Mouse (Mus musculus): Measurements from ENCODE around the gene Ager. TPM values are rescaled to one million over a fixed set of nuclear protein-coding genes. Genes with fewer than 3 reads are reported as not detected.

Ager gene
- polyA plus RNA-seq, 1 experiment from 2014 or later = 2.3 TPM

DNA sequence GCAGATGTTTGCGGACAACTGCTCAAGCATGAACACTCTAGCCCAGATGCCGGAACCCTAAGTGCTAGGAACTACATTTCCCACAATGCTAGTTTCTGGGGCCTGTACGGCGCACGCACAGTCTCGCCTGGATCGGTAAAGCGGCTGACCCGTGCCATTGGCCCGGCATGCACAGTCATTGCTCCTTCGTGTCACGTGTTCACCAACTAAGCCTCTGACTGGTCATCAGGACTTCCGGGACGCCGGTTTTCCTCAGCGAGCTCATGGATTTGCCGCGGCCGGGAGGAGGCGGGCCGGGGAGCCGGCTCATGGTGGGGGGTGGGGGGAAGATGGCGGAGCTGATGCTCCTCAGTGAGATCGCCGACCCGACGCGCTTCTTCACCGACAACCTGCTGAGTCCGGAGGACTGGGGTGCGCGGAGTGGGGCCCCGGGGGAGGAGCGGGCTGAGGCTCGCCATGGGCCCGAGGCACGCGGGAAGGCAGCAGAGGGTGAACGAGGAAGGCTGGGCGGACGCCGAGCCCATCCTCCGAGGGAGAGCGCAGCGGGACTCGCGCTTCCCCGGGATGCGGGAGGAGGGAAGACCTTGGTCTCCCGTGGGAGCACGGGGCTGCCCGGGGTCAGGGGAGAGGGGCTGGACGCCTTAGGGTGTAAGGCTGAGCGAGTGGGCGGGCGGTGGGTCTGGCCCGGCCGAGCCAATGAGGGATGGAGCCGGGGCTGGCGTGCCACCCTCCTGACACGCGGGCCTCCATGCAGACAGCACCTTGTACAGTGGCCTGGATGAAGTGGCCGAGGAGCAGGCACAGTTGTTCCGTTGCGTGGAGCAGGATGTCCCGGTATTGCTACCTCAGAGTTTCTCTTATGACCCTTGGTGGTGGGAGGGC, 49.5 kb downstream of the Ager start, which contains the start of gene Atf6b:
Gene Atf6b, plus strand, starts transcription at position 241 of the 882 bp plus-strand sequence.
- WGBS = 2% methylated on average over 49 of the region's 66 CpGs
- Histone ChIP-seq H3K9me3 (ENCODE audit: control insufficient read depth, low read length) (no peaks in the 10 kb centered on the region), H3K4me2 (ENCODE audit: low read depth, low read length) (peak within 1 kb of the TSS; percentile 88), H3K9ac (ENCODE audit: low read depth, low read length) (peak within 1 kb of the TSS; percentile 89), H3K36me3 (ENCODE audit: control insufficient read depth, insufficient read depth, low read length) (peaks cover 28% of the 10 kb centered on the region), H3K4me1 (ENCODE audit: control insufficient read depth, insufficient read depth, low read length) (peaks cover 20% of the 10 kb centered on the region), H3K27ac (replicated peaks; ENCODE audit: low read depth, low read length) (peak within 1 kb of the TSS; percentile 40; the same call in 1 of the 2 replicates), H3K4me3 (ENCODE audit: low read depth, low read length) (peak within 1 kb of the TSS; percentile 95), H3K27me3 (replicated peaks; ENCODE audit: control insufficient read depth, insufficient read depth, low read length) (no peaks in the 10 kb centered on the region)
- DNase-seq (ENCODE audit: low spot score) = peak; percentile 100
- peak; percentile 98 for ATAC-seq (ENCODE audit: low read depth)

DNA sequence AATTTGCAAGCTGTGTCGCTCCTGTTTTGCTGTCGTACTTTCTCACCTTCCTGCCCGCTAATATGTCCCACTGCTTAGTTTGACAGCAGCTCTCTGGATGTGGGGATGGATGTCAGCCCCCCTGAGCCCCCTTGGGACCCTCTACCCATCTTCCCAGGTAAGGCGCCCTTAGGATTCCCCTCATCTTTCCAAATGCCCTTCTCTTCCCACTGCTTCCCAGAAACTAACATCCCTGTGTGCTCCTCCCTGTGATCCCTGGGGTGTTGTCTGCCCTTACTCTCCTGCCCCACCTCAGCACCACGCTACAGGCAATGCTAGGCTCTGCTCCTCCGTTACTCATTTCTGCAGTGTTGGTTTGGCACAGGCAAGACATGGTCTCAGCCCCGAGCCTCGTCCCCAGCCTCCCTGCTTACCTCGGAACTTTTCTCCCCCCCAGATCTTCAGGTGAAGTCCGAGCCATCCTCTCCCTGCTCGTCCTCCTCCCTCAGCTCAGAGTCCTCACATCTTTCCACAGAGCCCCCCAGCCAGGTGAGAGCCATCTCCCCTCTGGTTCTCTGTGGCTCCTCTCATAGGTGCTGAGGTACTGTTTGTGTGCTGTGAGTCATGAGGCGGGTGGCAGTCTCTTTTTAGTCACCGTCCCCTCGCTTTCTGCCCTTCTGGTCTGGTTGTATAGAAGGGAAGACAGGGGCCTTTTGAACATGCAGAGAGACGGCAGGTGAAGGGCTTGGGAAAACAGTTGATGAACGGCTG, 50.7 kb downstream of the Ager start:
- 0 out of 2 replicates have a peak overlapping the region, but pooled peaks have one; percentile 89 for H3K9ac ChIP-seq (ENCODE audit: low read depth, low read length)
- H3K9me3 ChIP-seq (ENCODE audit: control insufficient read depth, low read length) = no peaks in the 10 kb centered on the region
- H3K27ac ChIP-seq (replicated peaks; ENCODE audit: low read depth, low read length) = no peak overlapping the region
- 78% methylated on average over 16 of the region's 16 CpGs for WGBS
- H3K36me3 ChIP-seq (ENCODE audit: control insufficient read depth, insufficient read depth, low read length) = peaks cover 38% of the 10 kb centered on the region
- no peak for ATAC-seq (ENCODE audit: low read depth)
- H3K4me2 ChIP-seq (ENCODE audit: low read depth, low read length) = peak overlapping the region; percentile 88
- H3K27me3 ChIP-seq (replicated peaks; ENCODE audit: control insufficient read depth, insufficient read depth, low read length) = no peaks in the 10 kb centered on the region
- peak overlapping the region; percentile 95 for H3K4me3 ChIP-seq (ENCODE audit: low read depth, low read length)
- H3K4me1 ChIP-seq (ENCODE audit: control insufficient read depth, insufficient read depth, low read length) = peaks cover 20% of the 10 kb centered on the region
- DNase-seq (ENCODE audit: low spot score) = no peak

DNA sequence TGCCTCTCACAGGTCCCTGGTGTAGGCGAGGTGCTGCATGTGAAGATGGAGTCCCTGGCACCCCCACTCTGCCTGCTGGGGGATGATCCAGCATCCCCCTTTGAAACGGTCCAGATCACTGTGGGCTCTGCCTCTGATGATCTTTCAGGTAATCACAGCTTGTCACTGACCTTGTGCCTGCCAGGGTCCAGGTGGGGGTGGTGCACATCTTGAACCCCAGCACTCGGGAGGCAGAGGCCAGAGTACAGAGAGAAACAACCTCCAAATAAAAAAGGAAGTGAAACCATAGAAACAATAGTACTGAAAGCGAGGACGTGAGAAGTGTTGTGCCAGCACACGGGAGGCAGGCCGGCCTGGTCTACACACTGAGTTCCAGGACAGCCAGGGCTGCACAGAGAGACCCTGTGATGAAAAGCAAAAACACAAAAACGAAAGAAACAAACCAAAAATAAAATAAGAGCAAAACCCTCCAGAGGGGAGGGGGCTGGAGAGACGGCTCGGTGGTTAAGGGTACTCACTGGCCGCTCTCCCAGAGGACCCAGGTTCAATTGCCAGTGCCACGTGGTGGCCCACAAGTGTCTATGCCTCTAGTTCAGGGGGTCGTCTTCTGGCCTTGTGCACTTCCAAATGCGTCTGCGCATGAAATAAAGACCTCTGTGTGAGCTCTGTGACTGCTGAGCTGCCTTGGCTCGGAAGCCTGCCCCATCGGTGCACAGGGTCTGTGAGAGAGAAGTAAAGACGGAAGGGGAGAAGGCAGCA, 51.6 kb downstream of the Ager start:
- H3K27me3 ChIP-seq (replicated peaks; ENCODE audit: control insufficient read depth, insufficient read depth, low read length) = no peaks in the 10 kb centered on the region
- no peak overlapping the region for H3K4me2 ChIP-seq (ENCODE audit: low read depth, low read length)
- no peak overlapping the region for H3K27ac ChIP-seq (replicated peaks; ENCODE audit: low read depth, low read length)
- H3K4me1 ChIP-seq (ENCODE audit: control insufficient read depth, insufficient read depth, low read length) = peaks cover 18% of the 10 kb centered on the region
- H3K36me3 ChIP-seq (ENCODE audit: control insufficient read depth, insufficient read depth, low read length) = peaks cover 39% of the 10 kb centered on the region
- WGBS = 86% methylated on average over 18 of the region's 18 CpGs
- no peak for ATAC-seq (ENCODE audit: low read depth)
- H3K9ac ChIP-seq (ENCODE audit: low read depth, low read length) = no peak overlapping the region
- DNase-seq (ENCODE audit: low spot score) = no peak
- H3K4me3 ChIP-seq (ENCODE audit: low read depth, low read length) = no peak overlapping the region
- no peaks in the 10 kb centered on the region for H3K9me3 ChIP-seq (ENCODE audit: control insufficient read depth, low read length)

Other genes starting within 250 kb of the Ager start
- gene Btnl2, start 243.0 kb upstream of the Ager start, polyA plus RNA-seq (2014; fragmentation: Nextera tagmentation; extraction: Ambion mirVana) = not detected in 2 replicates
- not detected in 2 replicates for gene Btnl1, start 220.7 kb upstream of the Ager start, polyA plus RNA-seq (2014; fragmentation: Nextera tagmentation; extraction: Ambion mirVana)
- gene BC051142, start 199.0 kb upstream of the Ager start, polyA plus RNA-seq (2014; fragmentation: Nextera tagmentation; extraction: Ambion mirVana) = 0.38 and 0.71 TPM in 2 replicates
- not detected in 2 replicates for gene Btnl4, start 120.5 kb upstream of the Ager start, polyA plus RNA-seq (2014; fragmentation: Nextera tagmentation; extraction: Ambion mirVana)
- not detected in 2 replicates for gene Btnl6, start 80.5 kb upstream of the Ager start, polyA plus RNA-seq (2014; fragmentation: Nextera tagmentation; extraction: Ambion mirVana)
- 4.7 and 5.3 TPM in 2 replicates for gene Notch4, start 33.6 kb upstream of the Ager start, polyA plus RNA-seq (2014; fragmentation: Nextera tagmentation; extraction: Ambion mirVana)
- gene Gpsm3, start 8.1 kb upstream of the Ager start, polyA plus RNA-seq (2014; fragmentation: Nextera tagmentation; extraction: Ambion mirVana) = 7.5 and 8.7 TPM in 2 replicates
- 11.3 and 12.2 TPM in 2 replicates for gene Pbx2, start 6.6 kb upstream of the Ager start, polyA plus RNA-seq (2014; fragmentation: Nextera tagmentation; extraction: Ambion mirVana)
- 80.8 and 85.3 TPM in 2 replicates for gene Rnf5, start 5.8 kb downstream of the Ager start, polyA plus RNA-seq (2014; fragmentation: Nextera tagmentation; extraction: Ambion mirVana)
- 54.8 and 60.5 TPM in 2 replicates for gene Agpat1, start 6.4 kb downstream of the Ager start, polyA plus RNA-seq (2014; fragmentation: Nextera tagmentation; extraction: Ambion mirVana)
- 12.3 and 14.0 TPM in 2 replicates for gene Egfl8, start 18.1 kb downstream of the Ager start, polyA plus RNA-seq (2014; fragmentation: Nextera tagmentation; extraction: Ambion mirVana)
- 23.6 and 26.4 TPM in 2 replicates for gene Ppt2, start 30.6 kb downstream of the Ager start, polyA plus RNA-seq (2014; fragmentation: Nextera tagmentation; extraction: Ambion mirVana)
- 0.64 and 0.92 TPM in 2 replicates for gene Prrt1, start 31.7 kb downstream of the Ager start, polyA plus RNA-seq (2014; fragmentation: Nextera tagmentation; extraction: Ambion mirVana)
- 10.0 and 11.8 TPM in 2 replicates for gene Fkbpl, start 46.9 kb downstream of the Ager start, polyA plus RNA-seq (2014; fragmentation: Nextera tagmentation; extraction: Ambion mirVana)
- gene Atf6b, start 49.3 kb downstream of the Ager start, polyA plus RNA-seq (2014; fragmentation: Nextera tagmentation; extraction: Ambion mirVana) = 60.8 and 68.5 TPM in 2 replicates
- 1.8 and 3.1 TPM in 2 replicates for gene Tnxb, start 72.7 kb downstream of the Ager start, polyA plus RNA-seq (2014; fragmentation: Nextera tagmentation; extraction: Ambion mirVana)
- gene C4b, start 146.0 kb downstream of the Ager start, polyA plus RNA-seq (2014; fragmentation: Nextera tagmentation; extraction: Ambion mirVana) = 0.93 and 1.1 TPM in 2 replicates
- not detected in 2 replicates for gene Cyp21a1, start 206.7 kb downstream of the Ager start, polyA plus RNA-seq (2014; fragmentation: Nextera tagmentation; extraction: Ambion mirVana)
- 21.1 and 21.7 TPM in 2 replicates for gene Stk19, start 239.1 kb downstream of the Ager start, polyA plus RNA-seq (2014; fragmentation: Nextera tagmentation; extraction: Ambion mirVana)
- gene Dxo, start 239.2 kb downstream of the Ager start, polyA plus RNA-seq (2014; fragmentation: Nextera tagmentation; extraction: Ambion mirVana) = 53.0 and 54.2 TPM in 2 replicates